Mouse (Mus musculus): ENCODE measurements around the gene Fgfr2.
A peak's percentile ranks its signal among the peaks of the same experiment; 100 is the strongest.

Gene Fgfr2

DNA sequence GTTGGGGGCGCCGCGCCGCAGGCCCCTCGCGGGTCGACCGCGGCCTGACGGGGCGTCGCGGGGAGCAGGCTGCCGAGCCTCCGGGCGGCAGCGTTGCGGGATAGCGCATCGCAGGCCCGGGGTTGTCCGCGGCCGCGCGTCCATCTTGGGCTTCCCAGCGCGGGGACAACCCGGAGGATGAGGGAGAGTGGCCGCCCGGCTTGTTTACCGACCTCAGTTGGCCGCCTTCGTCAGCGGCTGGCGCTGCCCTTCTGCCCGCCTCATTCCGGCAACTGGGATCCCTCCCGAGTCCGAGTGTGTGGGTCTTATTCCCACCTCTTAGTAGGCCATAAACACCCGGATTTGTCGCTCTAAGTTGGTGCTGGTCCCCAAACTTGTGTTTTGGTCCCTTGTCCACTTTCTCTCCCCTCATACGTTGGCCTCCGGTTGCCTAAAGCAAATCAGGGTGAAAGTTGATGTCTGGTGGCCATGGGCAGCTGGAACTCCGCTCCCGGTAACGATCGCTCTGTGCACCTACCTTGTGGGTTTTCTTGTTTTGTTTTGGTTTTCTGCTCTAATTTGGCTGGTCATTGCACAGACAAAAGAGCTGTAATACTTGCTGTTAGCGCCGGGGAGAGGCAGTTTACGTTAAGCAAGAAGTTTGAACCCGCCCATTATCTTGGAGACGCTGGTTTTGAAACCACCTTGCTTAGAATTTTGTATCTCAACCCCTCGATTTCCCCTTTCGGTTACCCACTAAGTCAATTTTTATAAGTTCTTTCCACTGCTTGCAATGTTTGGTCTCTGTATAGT lies 191.4 kb downstream of the Fgfr2 start:
- peak; percentile 35 for DNase-seq (ENCODE audit: low spot score)

GRCm38 (mm10) chr7:132930850-132931559 lies 192.1 kb downstream of the Fgfr2 start, which contains the start of gene Zranb1:
Zranb1 (plus strand) TSS chr7:132931142.
- DNase-seq (ENCODE audit: low spot score) = peak; percentile 95

DNA sequence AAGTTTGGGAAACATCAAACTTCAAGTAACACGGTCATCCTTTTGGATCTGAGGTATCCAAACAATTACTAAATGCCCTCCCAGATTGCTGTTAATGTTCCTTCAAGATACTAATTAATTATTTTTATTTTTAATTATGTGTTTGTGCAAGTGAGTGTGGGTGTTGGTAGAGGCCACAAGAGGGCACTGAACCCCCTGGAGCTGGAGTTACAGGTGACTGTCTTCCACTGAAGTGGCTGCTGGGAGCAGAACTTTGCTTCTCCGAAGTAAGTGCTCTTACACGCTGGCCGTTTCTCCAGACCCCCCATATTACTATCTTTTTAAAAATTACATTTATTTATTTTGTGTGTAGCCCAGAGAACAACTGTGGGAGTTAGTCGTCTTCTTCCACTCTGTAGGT lies 193.1 kb downstream of the Fgfr2 start:
- no peak for DNase-seq (ENCODE audit: low spot score)

DNA sequence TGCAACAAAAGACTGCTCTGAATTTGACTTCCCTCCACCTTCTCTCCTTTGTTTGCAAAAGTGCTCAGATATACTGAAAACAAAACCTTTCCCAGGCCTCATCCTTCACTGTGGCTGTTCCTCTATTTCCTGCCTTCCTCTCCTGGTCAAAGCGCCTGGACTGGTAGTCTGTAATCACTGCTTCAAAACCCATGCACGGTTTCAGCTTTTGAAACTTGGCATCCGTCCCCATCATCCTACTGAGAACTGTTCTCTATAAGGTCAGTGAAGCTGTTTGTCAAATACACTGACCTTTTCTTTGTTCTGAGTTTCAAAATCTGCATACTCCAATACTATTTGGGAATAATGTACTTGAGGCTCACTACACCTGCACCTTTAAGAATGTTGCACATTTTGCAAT lies 195.9 kb downstream of the Fgfr2 start:
- DNase-seq (ENCODE audit: low spot score) = no peak

DNA sequence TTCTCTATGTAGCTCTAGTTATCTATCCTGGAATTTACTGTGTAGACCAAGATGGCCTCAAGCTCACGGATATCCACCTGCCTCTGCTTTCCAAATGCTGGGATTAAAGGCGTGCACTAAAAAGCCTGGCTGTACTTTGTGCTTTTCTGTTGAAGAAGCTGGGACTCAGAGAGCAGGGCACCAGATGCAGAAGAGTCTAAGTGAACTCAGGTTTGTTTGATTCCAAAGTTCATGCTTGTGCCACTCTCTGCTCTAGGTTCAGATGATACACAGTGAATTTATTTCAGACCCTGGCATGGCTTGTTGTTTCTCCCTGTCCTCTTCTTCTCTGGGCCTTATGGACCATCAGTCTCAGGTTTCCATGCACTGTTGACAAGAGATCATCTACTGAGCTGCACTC lies 197.9 kb downstream of the Fgfr2 start:
- DNase-seq (ENCODE audit: low spot score) = no peak

- DNase-seq (ENCODE audit: low spot score) = no peak
Measured at GRCm38 (mm10) chr7:132921971-132922370, 201.2 kb downstream of the Fgfr2 start.

GRCm38 (mm10) chr7:132903796-132904195 lies 219.4 kb downstream of the Fgfr2 start:
- no peak for DNase-seq (ENCODE audit: low spot score)

DNA sequence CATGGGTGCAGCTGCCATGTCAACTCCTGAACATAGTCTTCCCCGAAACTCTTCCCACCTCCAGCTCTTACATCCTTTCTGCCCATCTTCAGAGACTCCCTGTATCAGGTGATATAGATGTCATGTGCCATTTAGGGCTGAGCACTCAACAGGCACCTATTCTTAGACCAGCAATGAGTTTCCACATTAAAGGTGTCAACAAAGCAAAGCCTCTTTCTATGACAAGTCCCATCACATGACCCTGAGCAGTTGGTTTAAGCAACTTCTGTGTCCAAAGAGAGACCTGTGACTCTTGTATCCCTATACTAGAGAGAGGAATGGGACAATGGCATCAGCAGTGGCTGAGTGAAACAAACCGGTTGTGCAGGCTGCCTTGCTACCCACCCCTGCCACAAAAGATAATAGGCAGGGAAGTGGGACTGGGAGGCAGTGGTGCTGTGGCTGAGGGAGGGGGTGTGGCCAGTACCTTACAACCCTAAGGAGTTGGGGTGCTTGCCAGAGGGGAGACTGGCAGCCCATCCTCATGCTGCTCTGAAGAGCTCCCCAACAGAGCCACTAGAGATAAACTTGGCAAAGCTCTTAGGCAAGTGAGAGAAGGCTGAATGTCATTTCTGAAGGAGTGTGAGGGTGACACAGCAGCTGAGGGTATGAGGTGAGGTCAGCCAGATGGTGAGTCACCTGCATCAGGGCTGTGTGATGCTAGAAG lies 222.2 kb downstream of the Fgfr2 start:
- DNase-seq (ENCODE audit: low spot score) = no peak

GRCm38 (mm10) chr7:132898234-132898633 lies 224.9 kb downstream of the Fgfr2 start:
- no peak for DNase-seq (ENCODE audit: low spot score)

- DNase-seq (ENCODE audit: low spot score) = no peak
Measured at GRCm38 (mm10) chr7:132897258-132897657, 225.9 kb downstream of the Fgfr2 start.

DNA sequence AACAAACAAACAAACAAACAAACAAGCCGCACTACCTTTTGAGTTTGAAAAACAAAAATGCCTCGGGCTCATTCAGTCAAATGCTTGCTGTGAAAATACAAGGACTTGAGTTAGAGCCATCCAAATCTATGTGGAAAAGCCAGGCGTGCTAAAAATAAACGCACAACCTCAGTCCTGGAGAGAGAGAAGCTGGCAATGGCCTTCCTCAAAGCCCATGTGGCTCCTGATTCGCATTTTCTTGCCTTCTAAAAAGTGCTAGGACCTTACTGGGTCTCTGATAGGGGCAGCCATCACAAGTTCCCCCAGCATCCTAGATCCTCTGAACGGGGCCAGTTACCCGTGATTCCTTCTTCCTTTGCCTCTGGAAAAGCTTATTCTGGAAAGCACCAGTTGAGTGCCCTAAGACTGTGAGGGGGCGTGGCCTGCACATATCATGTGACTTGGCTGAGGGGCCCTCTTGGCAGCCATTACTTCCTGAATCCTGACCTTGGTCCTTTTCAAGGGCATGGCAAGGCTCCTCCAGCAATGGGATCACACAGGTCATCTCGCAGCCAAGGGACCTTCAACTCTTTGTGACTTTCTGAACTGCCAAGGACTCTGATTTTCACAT lies 226.8 kb downstream of the Fgfr2 start:
- no peak for DNase-seq (ENCODE audit: low spot score)

DNA sequence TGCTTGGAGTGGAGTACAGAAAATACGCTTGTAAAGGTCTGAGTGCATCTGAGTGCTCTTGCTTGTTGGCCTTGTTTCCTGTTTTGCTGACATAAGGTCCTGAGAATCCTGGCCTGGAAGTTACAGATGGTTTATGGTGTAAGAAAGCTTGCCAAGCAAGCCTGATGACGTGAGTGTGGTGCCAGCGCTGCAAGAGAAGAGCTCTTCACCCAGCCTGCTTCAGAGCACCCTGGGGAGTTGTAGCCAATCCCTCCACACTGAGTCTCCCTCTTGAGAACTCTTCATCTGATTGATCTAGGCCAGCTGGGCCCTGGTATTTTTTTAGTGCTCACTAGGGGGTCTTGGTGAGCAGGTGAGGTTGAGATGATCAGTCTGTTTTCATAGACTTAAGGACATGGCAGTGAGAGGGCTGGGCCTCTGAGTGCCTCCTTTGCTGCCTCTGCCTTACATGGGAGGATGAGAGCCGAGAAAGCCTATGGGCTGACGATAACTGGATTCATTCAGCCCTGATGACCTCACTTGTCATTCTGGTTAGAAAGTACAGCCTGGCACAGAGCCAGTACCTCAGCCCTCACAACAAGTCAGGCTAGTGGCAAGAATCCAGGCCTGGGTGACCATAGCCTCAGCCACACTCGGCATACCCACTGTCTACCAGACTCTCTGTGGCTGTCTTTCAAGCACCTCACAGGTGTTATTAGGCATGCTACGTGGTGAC lies 228.2 kb downstream of the Fgfr2 start:
- no peak for DNase-seq (ENCODE audit: low spot score)

- no peak for DNase-seq (ENCODE audit: low spot score)
Measured at GRCm38 (mm10) chr7:132893336-132893735, 229.8 kb downstream of the Fgfr2 start.

- no peak for DNase-seq (ENCODE audit: low spot score)
Measured at GRCm38 (mm10) chr7:132892806-132893205, 230.3 kb downstream of the Fgfr2 start.

DNA sequence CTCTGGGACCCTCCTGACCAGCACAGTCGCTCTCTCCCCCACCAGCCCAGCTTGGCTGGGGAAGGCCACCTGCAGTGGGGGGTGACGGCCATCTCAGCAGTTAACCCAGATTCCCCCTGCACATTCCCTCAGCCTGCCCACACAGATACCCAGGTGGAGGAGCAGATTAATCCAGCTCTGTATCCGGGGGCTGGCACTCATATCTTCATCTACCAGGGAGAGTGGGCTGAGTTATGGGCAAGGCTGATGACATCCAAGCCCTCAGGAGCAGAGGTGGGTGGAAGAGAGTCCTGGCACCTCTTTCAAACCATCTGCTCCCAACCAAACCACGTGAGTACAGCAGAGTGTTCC lies 230.9 kb downstream of the Fgfr2 start:
- DNase-seq (ENCODE audit: low spot score) = no peak

DNA sequence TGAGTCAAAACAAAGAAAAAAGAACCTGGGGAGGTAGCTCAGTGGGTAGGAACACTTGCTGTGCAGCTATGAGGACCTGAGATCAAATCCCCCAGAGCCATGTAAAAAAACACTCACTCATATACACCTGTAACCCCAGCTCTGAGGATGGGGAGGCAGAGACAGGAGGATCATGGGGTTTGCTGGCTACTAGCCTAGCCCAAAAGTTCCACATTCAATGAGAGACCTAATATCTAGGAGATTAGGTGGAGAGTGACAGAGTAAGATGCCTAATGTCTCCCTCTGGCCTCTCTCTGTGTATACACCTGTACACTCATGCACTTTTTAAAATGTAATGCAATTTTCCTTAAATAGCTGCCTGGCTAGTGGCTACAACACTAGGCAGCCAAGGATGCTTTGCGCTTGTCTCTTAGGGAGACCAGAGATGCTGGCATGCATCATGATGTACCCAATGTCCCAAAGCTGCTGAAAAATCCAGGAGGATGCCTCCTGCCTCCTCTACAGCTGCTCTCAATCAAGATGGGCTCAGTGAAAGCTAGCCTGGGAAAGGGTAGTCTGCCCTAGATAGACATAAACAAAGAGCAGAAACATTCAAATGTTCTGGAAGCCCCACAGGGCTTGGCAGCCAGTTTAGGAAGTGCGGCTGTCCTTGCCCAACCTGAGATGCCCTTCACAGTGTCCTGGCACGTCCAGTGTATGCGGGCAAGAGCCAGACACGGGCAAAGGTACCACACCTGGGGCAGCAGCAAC lies 231.4 kb downstream of the Fgfr2 start:
- no peak for DNase-seq (ENCODE audit: low spot score)

DNA sequence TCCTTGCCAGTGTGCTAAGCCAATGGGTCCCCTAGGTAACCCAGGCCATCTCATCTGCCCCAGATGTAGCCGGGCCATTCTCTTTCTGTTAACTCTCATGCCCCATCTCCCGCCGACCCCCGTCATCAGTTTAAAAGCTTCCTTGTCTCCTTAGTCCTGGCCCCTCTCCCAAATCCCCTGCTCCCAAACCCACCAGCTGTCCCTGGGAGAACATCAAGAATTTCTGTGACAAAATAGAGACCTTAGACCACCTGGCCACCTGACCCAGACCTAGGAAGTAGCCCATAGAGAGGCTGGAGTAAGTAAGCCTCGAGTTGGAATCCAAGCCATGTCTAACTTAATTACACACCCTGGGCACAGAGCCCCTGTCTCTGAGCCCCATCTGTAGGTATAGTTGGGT lies 232.9 kb downstream of the Fgfr2 start:
- DNase-seq (ENCODE audit: low spot score) = no peak

GRCm38 (mm10) chr7:132889691-132890090 lies 233.5 kb downstream of the Fgfr2 start:
- no peak for DNase-seq (ENCODE audit: low spot score)

DNA sequence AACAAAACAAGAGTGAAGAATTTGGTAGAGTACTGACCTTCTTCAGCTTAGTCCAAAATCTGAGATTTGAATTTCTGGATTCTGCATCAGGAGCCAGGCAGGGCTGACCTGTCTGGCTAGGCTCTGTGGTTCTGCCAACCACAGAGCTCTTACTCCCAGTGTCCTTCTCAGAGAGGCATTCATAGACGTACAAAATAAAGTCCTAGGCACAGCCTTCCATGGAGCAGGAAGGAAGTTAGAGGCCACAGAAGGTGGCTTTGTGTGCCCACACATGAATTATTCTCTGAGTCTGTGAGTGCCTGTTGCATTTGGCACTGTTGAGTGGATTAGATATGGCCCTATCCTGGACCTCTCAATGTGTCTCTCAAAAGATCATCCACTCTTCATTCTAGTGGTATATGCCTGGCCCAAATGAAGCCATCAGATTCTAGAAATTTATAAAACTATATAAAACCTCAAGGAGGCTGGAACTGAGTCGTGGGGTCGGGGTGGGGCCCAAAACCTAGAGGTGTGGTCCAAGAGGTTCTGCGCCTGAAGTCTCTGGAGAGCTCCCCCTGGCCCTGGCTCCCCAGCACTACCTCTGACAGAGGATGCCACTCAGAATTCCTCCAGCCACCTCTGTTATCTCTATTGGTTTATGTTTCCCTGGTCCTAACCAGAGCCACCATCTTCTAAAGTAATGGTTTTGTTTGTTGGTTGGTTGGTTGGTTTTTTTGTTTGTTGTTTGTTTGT lies 234.5 kb downstream of the Fgfr2 start:
- no peak for DNase-seq (ENCODE audit: low spot score)

DNA sequence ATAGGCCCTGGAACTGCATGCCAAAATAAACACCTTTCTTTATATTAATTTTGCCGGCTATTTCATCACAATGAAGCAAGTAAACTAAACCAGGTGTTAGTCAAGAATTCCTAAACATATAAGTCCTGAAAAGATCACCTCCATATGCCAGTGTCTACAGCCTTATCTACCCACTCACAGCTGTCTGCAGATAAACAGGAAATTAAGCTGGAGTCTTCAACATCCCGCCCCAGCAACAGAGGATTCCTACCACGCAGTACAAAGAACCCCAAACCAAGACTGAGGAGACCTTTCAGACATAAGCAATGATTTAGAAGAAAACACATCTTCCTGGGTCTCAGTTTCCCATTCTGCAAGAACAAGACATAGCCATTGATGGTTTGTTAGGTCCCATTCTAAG lies 235.1 kb downstream of the Fgfr2 start:
- DNase-seq (ENCODE audit: low spot score) = no peak
